Mouse (Mus musculus): ENCODE results near the gene Dpm1.

Gene Dpm1

DNA sequence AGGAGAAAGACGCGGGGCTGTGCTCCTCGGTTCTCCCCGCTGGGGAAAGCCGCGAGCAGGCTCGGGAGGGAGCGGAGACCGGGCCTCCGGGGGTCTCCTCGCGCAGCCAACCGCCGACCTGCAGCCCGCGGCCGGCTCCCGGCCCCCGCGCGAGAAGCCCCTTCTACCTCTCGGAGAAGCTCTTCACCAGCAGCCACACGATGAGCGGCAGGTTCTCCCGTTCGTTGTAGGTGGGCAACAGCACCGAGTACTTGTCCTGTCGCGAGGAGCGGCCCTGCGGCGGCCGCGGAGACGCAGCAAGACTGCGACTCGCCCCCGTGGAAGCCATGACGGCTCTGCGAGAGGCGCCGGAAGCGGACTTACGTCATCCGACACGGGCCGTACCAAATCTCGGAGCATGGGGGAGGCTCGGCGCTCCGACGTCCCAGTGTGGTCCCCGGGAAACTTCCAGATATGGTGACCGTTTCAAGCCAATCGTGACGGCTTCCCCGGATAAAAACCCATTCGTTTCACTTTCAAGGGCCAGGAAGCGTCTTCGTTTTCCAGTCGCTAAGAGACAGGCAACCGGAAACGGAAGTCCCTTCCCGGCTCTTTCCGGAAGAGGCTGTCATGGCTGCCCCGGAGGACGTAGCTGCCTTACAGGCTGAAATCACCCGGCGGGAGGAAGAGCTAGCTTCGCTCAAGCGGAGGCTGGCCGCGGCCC, at the start of gene Dpm1, which contains the start of the genes Gm20716 and Mocs3:
TSS of gene Dpm1 (minus strand) at position 566 of the 703 bp plus-strand sequence.
TSS of gene Gm20716 (minus strand) at position 339 of the 703 bp plus-strand sequence.
TSS of gene Mocs3 (plus strand) at position 597 of the 703 bp plus-strand sequence.
- DNase-seq = peak; percentile 74 to 82

GRCm38 (mm10) chr2:168274374-168274935, 44.1 kb upstream of the Dpm1 start:
- DNase-seq = peak; percentile 33 to 71

DNA sequence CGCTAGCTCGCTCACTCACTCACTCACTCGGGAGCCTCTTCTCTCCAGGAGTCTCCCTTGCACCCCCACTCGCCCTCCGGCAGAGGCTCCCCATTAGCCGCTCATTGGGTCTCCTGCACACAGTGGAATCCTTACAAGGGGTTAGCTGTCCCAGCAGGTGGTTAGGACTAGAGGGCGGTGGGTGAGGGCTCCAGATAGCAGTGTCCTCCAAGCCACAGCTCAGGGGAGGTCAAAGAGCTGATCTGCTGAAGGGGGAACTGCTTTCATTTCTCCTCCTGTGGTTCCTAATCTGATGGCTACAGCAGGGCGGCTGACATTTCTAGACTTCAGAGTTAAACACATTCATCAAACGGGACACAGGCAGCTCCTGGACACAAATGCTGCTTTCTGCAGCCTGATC, 43.0 kb upstream of the Dpm1 start:
- no peak for DNase-seq

- no peak for DNase-seq
These were observed 37.6 kb upstream of the Dpm1 start for GRCm38 (mm10) chr2:168268033-168268432.

DNA sequence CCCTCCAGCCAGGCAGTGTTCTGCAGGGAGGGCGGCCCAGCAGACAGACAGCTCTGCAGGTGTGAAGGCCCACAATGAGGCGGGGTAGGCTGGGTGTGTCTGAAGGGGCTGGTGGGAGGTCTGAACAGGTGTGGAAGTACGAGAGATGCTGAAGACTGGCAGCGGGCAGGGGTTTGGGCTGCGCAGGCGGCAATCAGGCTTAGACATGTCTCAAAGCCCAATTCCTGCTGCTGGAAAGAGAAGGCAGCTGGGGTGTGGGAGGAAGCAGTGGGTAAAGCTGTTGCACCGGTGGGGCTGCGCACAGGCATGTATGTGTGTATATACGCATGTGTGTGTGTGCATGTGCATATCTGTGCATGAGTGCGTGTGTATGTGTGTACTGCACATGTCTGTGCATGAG, 30.5 kb upstream of the Dpm1 start:
- no peak for DNase-seq

- DNase-seq = no peak
These were observed 29.7 kb upstream of the Dpm1 start for GRCm38 (mm10) chr2:168260124-168260523.

DNA sequence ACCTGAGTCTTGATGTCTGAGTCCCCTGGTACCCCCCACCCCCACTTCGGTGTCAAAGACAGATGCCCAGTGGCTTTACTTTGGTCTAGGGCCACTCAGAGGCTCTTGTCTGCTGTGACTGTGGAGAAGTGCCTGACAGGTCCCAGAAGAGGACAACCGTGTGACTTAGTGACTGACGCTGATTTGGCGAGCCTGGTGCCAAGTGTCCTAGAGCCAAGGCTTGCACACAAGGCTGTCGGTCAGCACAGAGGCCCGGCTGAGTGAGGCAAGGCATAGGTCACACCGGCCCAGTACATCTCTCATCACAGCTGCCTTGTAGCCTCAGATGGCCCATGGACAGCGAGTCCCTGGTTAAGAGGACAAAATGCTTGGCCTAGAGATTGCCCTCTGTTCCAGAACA, 28.7 kb upstream of the Dpm1 start:
- DNase-seq = no peak

- peak; percentile 28 to 37 for DNase-seq
These were observed 26.8 kb upstream of the Dpm1 start for GRCm38 (mm10) chr2:168257188-168257587.

DNA sequence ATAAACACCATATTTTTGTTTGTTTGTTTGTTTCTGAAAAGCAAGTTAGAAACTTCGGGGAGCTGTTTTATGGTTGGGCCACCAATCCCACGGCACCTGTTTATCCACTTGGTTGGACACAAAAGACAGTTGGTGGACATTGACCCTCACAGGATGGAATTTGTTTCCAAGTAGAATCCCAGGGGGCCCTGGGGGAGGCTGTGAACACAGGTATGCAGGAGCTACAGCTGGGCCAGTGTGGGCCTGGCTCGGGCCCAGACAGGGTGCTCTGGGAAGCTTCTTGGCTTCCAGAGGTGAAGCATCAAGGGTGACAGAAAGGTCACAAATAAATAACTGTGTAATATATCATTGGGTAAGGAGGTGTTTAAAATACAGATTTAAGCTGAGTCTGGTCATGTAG, 26.1 kb upstream of the Dpm1 start:
- no peak for DNase-seq

DNA sequence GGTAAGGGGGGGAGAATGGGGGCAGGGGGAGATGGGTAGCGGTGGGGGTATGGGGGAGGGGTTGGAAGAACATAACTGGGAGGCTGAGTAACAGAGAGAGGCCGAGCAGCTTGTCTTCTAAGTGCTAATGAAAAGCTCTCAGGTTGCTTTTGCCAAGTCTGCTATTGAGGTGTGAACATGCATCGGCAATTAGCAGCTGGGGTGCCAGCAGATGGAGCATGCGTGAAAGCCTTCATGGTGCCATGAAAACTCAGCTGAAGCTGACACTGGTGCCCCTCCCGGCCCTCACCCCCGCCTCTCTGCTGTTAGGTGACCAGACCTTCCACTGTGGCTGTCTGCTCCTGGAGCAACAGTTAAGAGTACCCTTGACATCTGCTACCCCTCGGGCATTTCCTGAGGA, 23.4 kb upstream of the Dpm1 start:
- no peak for DNase-seq

GRCm38 (mm10) chr2:168252639-168253292, 22.4 kb upstream of the Dpm1 start:
- peak in 1 of 2 experiments; percentile 22 for DNase-seq

- DNase-seq = peak; percentile 40 to 83
These were observed 19.9 kb upstream of the Dpm1 start for GRCm38 (mm10) chr2:168250270-168250669.

GRCm38 (mm10) chr2:168248856-168249245, 18.5 kb upstream of the Dpm1 start:
- DNase-seq = peak in 1 of 2 experiments; percentile 30

GRCm38 (mm10) chr2:168248167-168248855, 17.9 kb upstream of the Dpm1 start:
- DNase-seq = no peak

DNA sequence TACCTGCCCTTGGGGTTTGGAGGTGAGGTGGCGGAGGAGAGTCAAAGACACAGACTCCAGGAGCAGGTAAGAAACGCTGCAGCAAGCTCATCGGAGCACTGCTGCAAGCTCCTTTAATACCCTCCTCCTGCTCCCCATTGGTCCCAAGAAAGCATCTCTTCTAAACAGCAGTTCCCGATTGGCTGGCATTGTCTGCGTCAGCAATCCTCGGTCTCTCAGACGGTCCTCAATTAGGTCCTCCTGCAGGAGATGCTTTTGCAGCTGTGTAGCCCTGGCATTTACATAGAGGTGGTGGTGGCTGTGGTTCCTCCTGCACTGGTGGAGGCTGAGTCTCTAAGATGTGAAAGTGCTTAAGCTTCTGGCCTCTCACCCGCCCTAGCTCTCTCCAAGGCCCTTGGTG, 15.2 kb upstream of the Dpm1 start:
- DNase-seq = no peak

GRCm38 (mm10) chr2:168243278-168243677, 12.9 kb upstream of the Dpm1 start:
- DNase-seq = no peak

GRCm38 (mm10) chr2:168242841-168243240, 12.4 kb upstream of the Dpm1 start:
- no peak for DNase-seq

GRCm38 (mm10) chr2:168238335-168238734, 7.9 kb upstream of the Dpm1 start:
- DNase-seq = no peak

DNA sequence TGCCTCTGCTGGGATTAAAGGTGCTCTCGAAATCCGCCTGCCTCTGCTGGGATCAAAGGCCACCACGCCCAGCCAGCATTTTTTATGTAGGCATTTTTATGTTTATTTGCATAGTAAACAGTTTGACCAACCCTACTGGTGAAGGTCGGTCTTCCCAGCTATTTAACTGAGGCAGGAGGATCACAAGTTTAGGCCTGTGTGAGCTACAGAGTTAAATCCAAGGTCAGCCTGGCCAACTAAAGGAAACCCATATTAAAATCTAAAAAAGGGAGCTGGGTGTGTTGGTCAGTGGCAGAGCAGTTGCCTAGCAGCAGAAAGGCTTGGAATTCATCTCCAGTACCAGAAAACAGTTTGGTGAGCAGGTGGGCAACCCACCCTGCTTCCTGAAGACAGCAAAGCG, 2.9 kb upstream of the Dpm1 start:
- DNase-seq = no peak

- no peak for DNase-seq
These were observed 1.1 kb upstream of the Dpm1 start for GRCm38 (mm10) chr2:168231471-168231829.

GRCm38 (mm10) chr2:168230773-168231470, 531 bp upstream of the Dpm1 start:
- DNase-seq = no peak

GRCm38 (mm10) chr2:168229116-168230025, 1.0 kb downstream of the Dpm1 start:
- DNase-seq = no peak

Data from spleen, adult 18-20 months (tissue).